Mouse (Mus musculus): ENCODE measurements around the gene Mcm5. TPM values are rescaled to one million over a fixed set of nuclear protein-coding genes. Genes with fewer than 3 reads are reported as not detected.

The Mcm5 gene
- total and polyA plus RNA-seq, 3 experiments = 397 to 459 TPM; not detected in 1

DNA sequence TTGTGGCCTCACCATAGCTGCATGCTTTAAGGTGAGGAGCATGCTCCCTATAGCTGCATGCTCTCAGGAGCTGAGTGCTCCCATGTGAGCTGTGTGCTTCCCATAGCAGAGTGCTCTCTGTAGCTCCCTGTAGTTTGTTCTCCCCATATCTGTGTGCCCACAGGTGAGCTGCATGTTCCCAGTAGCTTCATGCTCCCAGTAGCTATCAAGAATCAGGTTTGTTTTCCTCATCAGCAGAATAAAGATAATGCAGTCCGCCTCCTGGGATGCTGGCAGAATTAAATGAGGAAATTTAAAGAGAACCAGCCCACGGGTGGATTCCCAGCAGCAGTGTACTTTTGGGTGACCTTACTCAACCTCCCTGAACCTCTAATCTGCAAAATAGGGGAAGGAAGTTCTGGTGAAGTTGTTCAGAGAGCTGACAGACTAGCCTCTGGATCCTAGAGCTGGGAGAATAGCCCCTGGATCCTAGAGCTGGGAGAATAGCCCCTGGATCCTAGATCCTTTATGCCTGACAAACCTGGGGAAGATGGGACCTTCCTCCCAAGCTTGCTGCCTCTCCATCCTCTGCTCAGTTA is 43.2 kb downstream of the Mcm5 start:
- H3K27me3 ChIP-seq (ENCODE audit: control insufficient read depth in 1 of 2, insufficient read depth in 2 of 2, low read length in 2 of 2) = no peaks in the 10 kb centered on the region
- H3K4me1 ChIP-seq (ENCODE audit: control insufficient read depth in 1 of 2, insufficient read depth in 2 of 2, low read length in 2 of 2) = no peaks in the 10 kb centered on the region
- H3K36me3 ChIP-seq (ENCODE audit: control insufficient read depth in 1 of 2, insufficient read depth in 2 of 2, low read length in 2 of 2) = no peaks in the 10 kb centered on the region
- no peak for DNase-seq (ENCODE audit: low read depth, low spot score)
- H3K9ac ChIP-seq (ENCODE audit: control insufficient read depth, low read depth, low read length, poor library complexity, severe bottlenecking) = no peak overlapping the region
- no peaks in the 10 kb centered on the region for H3K9me3 ChIP-seq (replicated peaks; ENCODE audit: insufficient read depth, low read length)
- H3K27ac ChIP-seq (ENCODE audit: control insufficient read depth, low read depth, low read length) = no peak overlapping the region
- no peaks in the 10 kb centered on the region for H3K79me2 ChIP-seq (ENCODE audit: control insufficient read depth, insufficient read depth, low read length, poor library complexity)
- H3K4me3 ChIP-seq (ENCODE audit: control insufficient read depth in 1 of 2, insufficient read depth in 1 of 2, low read depth in 2 of 2, low read length in 2 of 2) = no peak overlapping the region
- TF ChIP-seq KAT2A (conservative IDR thresholded peaks at IDR 0.05; ENCODE audit: low read depth, low read length) = no peak
- no peak for TF ChIP-seq RCOR1 (IDR thresholded peaks at IDR 0.05; ENCODE audit: low read depth, low read length)
- no peak for TF ChIP-seq MEF2A (IDR thresholded peaks at IDR 0.05; ENCODE audit: extremely low read depth, insufficient replicate concordance, low read depth, low read length, poor library complexity, severe bottlenecking)
- no peak for TF ChIP-seq ZMIZ1 (IDR thresholded peaks at IDR 0.05; ENCODE audit: low read depth, low read length)
- no peak for TF ChIP-seq CHD2 (IDR thresholded peaks at IDR 0.05; ENCODE audit: low read length)
- no peak for TF ChIP-seq GATA1 (IDR thresholded peaks at IDR 0.05; ENCODE audit: low read depth, low read length)

DNA sequence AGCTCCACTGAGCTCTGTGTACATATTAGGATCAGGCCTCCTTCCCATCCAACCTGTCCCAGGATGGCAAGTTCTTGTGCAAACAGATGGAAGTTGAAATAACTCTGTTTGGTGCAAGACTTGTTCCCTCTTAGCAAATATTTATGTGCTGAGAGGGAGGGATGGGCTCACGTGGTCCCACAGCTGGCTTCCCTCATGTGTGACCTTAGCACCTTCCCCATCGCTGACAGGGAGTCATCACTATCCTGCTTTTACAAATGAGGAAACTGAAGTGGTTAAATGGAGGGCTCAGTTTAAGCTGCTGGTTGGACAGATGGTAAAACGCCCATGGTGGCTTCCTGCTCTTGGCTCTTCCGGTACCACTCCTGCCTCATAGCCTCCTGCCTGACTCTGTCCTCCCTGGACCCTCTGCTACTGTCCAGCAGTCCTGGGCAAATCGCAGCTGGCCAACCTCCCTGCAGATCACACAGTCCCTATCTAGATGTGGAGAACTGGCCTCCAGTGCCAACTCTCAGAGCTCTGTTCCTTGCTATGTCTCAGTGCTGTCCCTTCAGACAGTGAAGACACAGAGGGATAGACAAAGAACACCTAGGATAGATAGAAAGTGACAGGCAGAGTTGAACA is 45.6 kb downstream of the Mcm5 start:
- DNase-seq (ENCODE audit: low read depth, low spot score) = no peak
- TF ChIP-seq ZMIZ1 (IDR thresholded peaks at IDR 0.05; ENCODE audit: low read depth, low read length) (no peak), MYB (IDR thresholded peaks at IDR 0.05; ENCODE audit: low read depth, low read length) (no peak)

GRCm38 (mm10) chr8:75155740-75156322 is 46.5 kb downstream of the Mcm5 start:
- no peaks in the 10 kb centered on the region for H3K36me3 ChIP-seq (ENCODE audit: control insufficient read depth in 1 of 2, insufficient read depth in 2 of 2, low read length in 2 of 2)
- H3K79me2 ChIP-seq (ENCODE audit: control insufficient read depth, insufficient read depth, low read length, poor library complexity) = no peaks in the 10 kb centered on the region
- no peak for DNase-seq (ENCODE audit: low read depth, low spot score)
- H3K27me3 ChIP-seq (ENCODE audit: control insufficient read depth in 1 of 2, insufficient read depth in 2 of 2, low read length in 2 of 2) = no peaks in the 10 kb centered on the region
- TF ChIP-seq MXI1 (IDR thresholded peaks at IDR 0.05; ENCODE audit: low read depth, low read length) = no peak
- TF ChIP-seq MYC (IDR thresholded peaks at IDR 0.05; ENCODE audit: low read depth, low read length) = no peak
- TF ChIP-seq SMC3 (IDR thresholded peaks at IDR 0.05; ENCODE audit: low read depth, low read length) = no peak
- no peak for TF ChIP-seq CHD2 (IDR thresholded peaks at IDR 0.05; ENCODE audit: low read length)
- no peak for TF ChIP-seq NELFE (IDR thresholded peaks at IDR 0.05; ENCODE audit: low read depth, low read length)
- TF ChIP-seq RCOR1 (IDR thresholded peaks at IDR 0.05; ENCODE audit: low read depth, low read length) = no peak
- no peak for TF ChIP-seq ZMIZ1 (IDR thresholded peaks at IDR 0.05; ENCODE audit: low read depth, low read length)
- no peak for TF ChIP-seq POLR2A (IDR thresholded peaks at IDR 0.05; ENCODE audit: control insufficient read depth in 1 of 2, insufficient read depth in 1 of 2, low read depth in 1 of 2, low read length in 2 of 2, poor library complexity in 1 of 2)
- no peak for TF ChIP-seq ZNF384 (IDR thresholded peaks at IDR 0.05; ENCODE audit: low read depth, low read length)
- no peak for TF ChIP-seq USF1 (IDR thresholded peaks at IDR 0.05; ENCODE audit: low read depth, low read length)
- TF ChIP-seq TAL1 (IDR thresholded peaks at IDR 0.05; ENCODE audit: low read length) = no peak
- no peak for TF ChIP-seq POLR2AphosphoS5 (IDR thresholded peaks at IDR 0.05; ENCODE audit: borderline replicate concordance, low read depth, low read length)
- no peak for TF ChIP-seq GABPA (IDR thresholded peaks at IDR 0.05; ENCODE audit: low read depth, low read length)
- no peak for TF ChIP-seq TCF12 (IDR thresholded peaks at IDR 0.05; ENCODE audit: low read depth, low read length)
- TF ChIP-seq MEF2A (IDR thresholded peaks at IDR 0.05; ENCODE audit: extremely low read depth, insufficient replicate concordance, low read depth, low read length, poor library complexity, severe bottlenecking) = no peak
- TF ChIP-seq KAT2A (conservative IDR thresholded peaks at IDR 0.05; ENCODE audit: low read depth, low read length) = no peak
- TF ChIP-seq TBP (IDR thresholded peaks at IDR 0.05; ENCODE audit: low read depth, low read length) = no peak
- TF ChIP-seq RAD21 (IDR thresholded peaks at IDR 0.05; ENCODE audit: low read depth, low read length) = no peak
- TF ChIP-seq CHD1 (IDR thresholded peaks at IDR 0.05; ENCODE audit: low read depth, low read length) = no peak
- H3K27ac ChIP-seq (ENCODE audit: control insufficient read depth, low read depth, low read length) = no peak overlapping the region
- no peak overlapping the region for H3K9ac ChIP-seq (ENCODE audit: control insufficient read depth, low read depth, low read length, poor library complexity, severe bottlenecking)
- H3K9me3 ChIP-seq (replicated peaks; ENCODE audit: insufficient read depth, low read length) = no peaks in the 10 kb centered on the region
- no peak overlapping the region for H3K4me3 ChIP-seq (ENCODE audit: control insufficient read depth in 1 of 2, insufficient read depth in 1 of 2, low read depth in 2 of 2, low read length in 2 of 2)
- no peaks in the 10 kb centered on the region for H3K4me1 ChIP-seq (ENCODE audit: control insufficient read depth in 1 of 2, insufficient read depth in 2 of 2, low read length in 2 of 2)

More for the DNA sequence above, 45.6 kb downstream of the Mcm5 start:
- H3K9ac ChIP-seq (ENCODE audit: control insufficient read depth, low read depth, low read length, poor library complexity, severe bottlenecking) = no peak overlapping the region
- H3K27me3 ChIP-seq (ENCODE audit: control insufficient read depth in 1 of 2, insufficient read depth in 2 of 2, low read length in 2 of 2) = no peaks in the 10 kb centered on the region
- no peak overlapping the region for H3K27ac ChIP-seq (ENCODE audit: control insufficient read depth, low read depth, low read length)
- no peak overlapping the region for H3K4me3 ChIP-seq (ENCODE audit: control insufficient read depth in 1 of 2, insufficient read depth in 1 of 2, low read depth in 2 of 2, low read length in 2 of 2)
- no peaks in the 10 kb centered on the region for H3K4me1 ChIP-seq (ENCODE audit: control insufficient read depth in 1 of 2, insufficient read depth in 2 of 2, low read length in 2 of 2)
- no peaks in the 10 kb centered on the region for H3K9me3 ChIP-seq (replicated peaks; ENCODE audit: insufficient read depth, low read length)
- no peaks in the 10 kb centered on the region for H3K36me3 ChIP-seq (ENCODE audit: control insufficient read depth in 1 of 2, insufficient read depth in 2 of 2, low read length in 2 of 2)
- H3K79me2 ChIP-seq (ENCODE audit: control insufficient read depth, insufficient read depth, low read length, poor library complexity) = no peaks in the 10 kb centered on the region

All from MEL (cell line).